Mouse (Mus musculus): ENCODE results near the gene Podxl2. TPM values are rescaled to one million over a fixed set of nuclear protein-coding genes. Genes with fewer than 3 reads are reported as not detected.
A peak's percentile ranks its signal among the peaks of the same experiment; 100 is the strongest.

The Podxl2 gene
- polyA plus RNA-seq, 1 experiment from 2014 or later, result 26.4 TPM

DNA sequence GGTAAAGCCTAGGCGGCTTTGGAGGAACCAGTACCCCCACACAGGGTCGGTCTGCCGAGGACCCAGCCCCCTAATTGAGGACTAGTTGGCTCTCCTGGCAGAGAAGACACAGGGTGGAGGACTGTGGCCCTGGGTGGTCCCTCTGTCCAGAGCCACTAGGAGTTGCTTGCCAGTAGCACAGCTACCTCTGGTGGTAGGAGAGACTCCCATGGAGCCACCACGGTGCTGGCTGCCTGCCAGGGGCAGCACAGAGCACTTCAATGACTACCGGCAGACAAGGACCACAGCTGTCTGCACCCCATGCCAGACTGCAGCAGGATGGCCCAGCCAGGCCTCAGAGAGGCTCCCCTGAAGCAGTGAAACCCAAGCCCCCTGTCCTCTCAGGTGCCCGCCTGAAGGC is 48.3 kb downstream of the Podxl2 start:
- H3K27me3 ChIP-seq (ENCODE audit: control insufficient read depth, insufficient read depth, low read length), result 0 out of 2 replicates have a peak, but pooled peaks cover 3% of the 10 kb centered on the region
- ATAC-seq (replicated peaks; ENCODE audit: insufficient number of reproducible peaks, low FRiP score, low TSS enrichment), result peak; percentile 65
- H3K9me3 ChIP-seq (replicated peaks; ENCODE audit: control insufficient read depth, low read length), result no peaks in the 10 kb centered on the region
- no peaks in the 10 kb centered on the region for H3K36me3 ChIP-seq (ENCODE audit: control insufficient read depth, insufficient read depth, low read length)
- H3K27ac ChIP-seq (ENCODE audit: low read depth, low read length), result no peak overlapping the region
- 22% methylated on average over 6 of the region's 6 CpGs for WGBS (ENCODE audit: insufficient replicate concordance)
- H3K4me2 ChIP-seq, result no peak overlapping the region
- H3K9ac ChIP-seq (ENCODE audit: low read depth, low read length), result no peak overlapping the region
- H3K4me1 ChIP-seq (ENCODE audit: control insufficient read depth, insufficient read depth, low read length), result peaks cover 7% of the 10 kb centered on the region
- H3K4me3 ChIP-seq (ENCODE audit: low read depth, low read length), result no peak overlapping the region

- WGBS (ENCODE audit: insufficient replicate concordance), result 41% methylated on average over 3 of the region's 3 CpGs
- H3K27ac ChIP-seq (ENCODE audit: low read depth, low read length), result no peak overlapping the region
- H3K9me3 ChIP-seq (replicated peaks; ENCODE audit: control insufficient read depth, low read length), result no peaks in the 10 kb centered on the region
- no peak overlapping the region for H3K9ac ChIP-seq (ENCODE audit: low read depth, low read length)
- peaks cover 7% of the 10 kb centered on the region for H3K4me1 ChIP-seq (ENCODE audit: control insufficient read depth, insufficient read depth, low read length)
- H3K4me3 ChIP-seq (ENCODE audit: low read depth, low read length), result no peak overlapping the region
- H3K4me2 ChIP-seq, result no peak overlapping the region
- ATAC-seq (replicated peaks; ENCODE audit: insufficient number of reproducible peaks, low FRiP score, low TSS enrichment), result no peak
- H3K36me3 ChIP-seq (ENCODE audit: control insufficient read depth, insufficient read depth, low read length), result no peaks in the 10 kb centered on the region
- H3K27me3 ChIP-seq (ENCODE audit: control insufficient read depth, insufficient read depth, low read length), result 0 out of 2 replicates have a peak, but pooled peaks cover 3% of the 10 kb centered on the region
Observed at GRCm38 (mm10) chr6:88826088-88826487, 48.8 kb downstream of the Podxl2 start.

DNA sequence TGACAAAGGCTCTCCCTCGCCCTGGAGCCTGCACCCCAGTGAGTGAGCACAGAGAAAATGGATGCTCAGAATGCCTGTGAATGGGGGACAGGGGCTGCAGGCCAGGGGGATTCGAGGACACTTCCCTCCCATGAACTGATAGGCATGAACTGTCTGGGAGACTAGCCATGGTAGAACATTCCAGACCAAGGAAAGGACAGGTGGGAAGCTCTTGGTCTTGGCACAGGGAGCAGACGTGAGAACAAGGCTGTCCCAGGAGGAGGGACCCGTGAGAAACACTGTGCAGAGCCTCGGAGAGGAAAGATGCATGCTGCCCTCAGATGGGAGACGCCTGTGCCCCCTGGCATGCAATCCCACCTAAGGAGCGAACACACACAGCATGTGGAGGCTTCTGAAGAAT is 50.7 kb downstream of the Podxl2 start:
- no peak overlapping the region for H3K4me2 ChIP-seq
- H3K27ac ChIP-seq (ENCODE audit: low read depth, low read length), result no peak overlapping the region
- no peaks in the 10 kb centered on the region for H3K9me3 ChIP-seq (replicated peaks; ENCODE audit: control insufficient read depth, low read length)
- no peak for ATAC-seq (replicated peaks; ENCODE audit: insufficient number of reproducible peaks, low FRiP score, low TSS enrichment)
- H3K36me3 ChIP-seq (ENCODE audit: control insufficient read depth, insufficient read depth, low read length), result no peaks in the 10 kb centered on the region
- no peak overlapping the region for H3K4me3 ChIP-seq (ENCODE audit: low read depth, low read length)
- H3K4me1 ChIP-seq (ENCODE audit: control insufficient read depth, insufficient read depth, low read length), result peaks cover 18% of the 10 kb centered on the region
- 59% methylated on average over 7 of the region's 7 CpGs for WGBS (ENCODE audit: insufficient replicate concordance)
- H3K27me3 ChIP-seq (ENCODE audit: control insufficient read depth, insufficient read depth, low read length), result no peaks in the 10 kb centered on the region
- H3K9ac ChIP-seq (ENCODE audit: low read depth, low read length), result no peak overlapping the region

DNA sequence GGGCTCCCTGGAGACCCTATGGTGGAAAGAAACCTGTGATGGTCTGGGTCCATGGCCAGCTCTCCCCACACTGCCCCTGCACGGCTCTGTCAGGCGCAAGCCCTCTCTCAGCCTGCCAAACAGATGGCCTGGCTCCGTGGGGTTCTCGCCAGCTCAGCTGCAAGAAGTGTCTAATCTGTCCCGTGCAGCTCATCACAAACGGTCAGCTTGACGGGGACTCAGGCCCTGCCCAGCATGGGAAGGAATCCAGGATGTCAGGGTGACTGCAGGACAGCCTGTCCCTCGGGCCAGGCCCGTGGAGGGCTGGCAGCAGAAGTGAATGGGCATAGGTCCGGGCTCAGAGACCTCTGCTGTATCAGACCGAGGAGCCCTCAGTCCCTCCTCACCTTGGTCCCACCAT is 52.9 kb downstream of the Podxl2 start:
- H3K4me2 ChIP-seq, result no peak overlapping the region
- H3K36me3 ChIP-seq (ENCODE audit: control insufficient read depth, insufficient read depth, low read length), result no peaks in the 10 kb centered on the region
- 62% methylated on average over 11 of the region's 11 CpGs for WGBS (ENCODE audit: insufficient replicate concordance)
- no peak overlapping the region for H3K4me3 ChIP-seq (ENCODE audit: low read depth, low read length)
- no peaks in the 10 kb centered on the region for H3K9me3 ChIP-seq (replicated peaks; ENCODE audit: control insufficient read depth, low read length)
- H3K27ac ChIP-seq (ENCODE audit: low read depth, low read length), result no peak overlapping the region
- no peaks in the 10 kb centered on the region for H3K27me3 ChIP-seq (ENCODE audit: control insufficient read depth, insufficient read depth, low read length)
- H3K9ac ChIP-seq (ENCODE audit: low read depth, low read length), result no peak overlapping the region
- no peak for ATAC-seq (replicated peaks; ENCODE audit: insufficient number of reproducible peaks, low FRiP score, low TSS enrichment)
- H3K4me1 ChIP-seq (ENCODE audit: control insufficient read depth, insufficient read depth, low read length), result peaks cover 15% of the 10 kb centered on the region

- no peak overlapping the region for H3K9ac ChIP-seq (ENCODE audit: low read depth, low read length)
- H3K27ac ChIP-seq (ENCODE audit: low read depth, low read length), result no peak overlapping the region
- H3K4me3 ChIP-seq (ENCODE audit: low read depth, low read length), result no peak overlapping the region
- ATAC-seq (replicated peaks; ENCODE audit: insufficient number of reproducible peaks, low FRiP score, low TSS enrichment), result no peak
- no peak overlapping the region for H3K4me2 ChIP-seq
- WGBS (ENCODE audit: insufficient replicate concordance), result 90% methylated on average over 6 of the region's 6 CpGs
- H3K27me3 ChIP-seq (ENCODE audit: control insufficient read depth, insufficient read depth, low read length), result no peaks in the 10 kb centered on the region
- H3K36me3 ChIP-seq (ENCODE audit: control insufficient read depth, insufficient read depth, low read length), result no peaks in the 10 kb centered on the region
- no peaks in the 10 kb centered on the region for H3K9me3 ChIP-seq (replicated peaks; ENCODE audit: control insufficient read depth, low read length)
- peaks cover 10% of the 10 kb centered on the region for H3K4me1 ChIP-seq (ENCODE audit: control insufficient read depth, insufficient read depth, low read length)
Observed at GRCm38 (mm10) chr6:88821294-88821693, 53.5 kb downstream of the Podxl2 start.

GRCm38 (mm10) chr6:88820853-88821252 is 54.0 kb downstream of the Podxl2 start:
- H3K4me1 ChIP-seq (ENCODE audit: control insufficient read depth, insufficient read depth, low read length), result peaks cover 10% of the 10 kb centered on the region
- no peak overlapping the region for H3K9ac ChIP-seq (ENCODE audit: low read depth, low read length)
- H3K36me3 ChIP-seq (ENCODE audit: control insufficient read depth, insufficient read depth, low read length), result no peaks in the 10 kb centered on the region
- 29% methylated on average over 3 of the region's 3 CpGs for WGBS (ENCODE audit: insufficient replicate concordance)
- no peak overlapping the region for H3K4me2 ChIP-seq
- ATAC-seq (replicated peaks; ENCODE audit: insufficient number of reproducible peaks, low FRiP score, low TSS enrichment), result no peak
- no peaks in the 10 kb centered on the region for H3K9me3 ChIP-seq (replicated peaks; ENCODE audit: control insufficient read depth, low read length)
- no peak overlapping the region for H3K4me3 ChIP-seq (ENCODE audit: low read depth, low read length)
- H3K27ac ChIP-seq (ENCODE audit: low read depth, low read length), result no peak overlapping the region
- no peaks in the 10 kb centered on the region for H3K27me3 ChIP-seq (ENCODE audit: control insufficient read depth, insufficient read depth, low read length)

GRCm38 (mm10) chr6:88816913-88817312 is 57.9 kb downstream of the Podxl2 start:
- H3K36me3 ChIP-seq (ENCODE audit: control insufficient read depth, insufficient read depth, low read length), result no peaks in the 10 kb centered on the region
- 83% methylated on average over 3 of the region's 3 CpGs for WGBS (ENCODE audit: insufficient replicate concordance)
- H3K27me3 ChIP-seq (ENCODE audit: control insufficient read depth, insufficient read depth, low read length), result no peaks in the 10 kb centered on the region
- H3K9me3 ChIP-seq (replicated peaks; ENCODE audit: control insufficient read depth, low read length), result no peaks in the 10 kb centered on the region
- H3K4me3 ChIP-seq (ENCODE audit: low read depth, low read length), result no peak overlapping the region
- H3K4me1 ChIP-seq (ENCODE audit: control insufficient read depth, insufficient read depth, low read length), result peaks cover 10% of the 10 kb centered on the region
- ATAC-seq (replicated peaks; ENCODE audit: insufficient number of reproducible peaks, low FRiP score, low TSS enrichment), result no peak
- no peak overlapping the region for H3K4me2 ChIP-seq
- H3K9ac ChIP-seq (ENCODE audit: low read depth, low read length), result no peak overlapping the region
- no peak overlapping the region for H3K27ac ChIP-seq (ENCODE audit: low read depth, low read length)

DNA sequence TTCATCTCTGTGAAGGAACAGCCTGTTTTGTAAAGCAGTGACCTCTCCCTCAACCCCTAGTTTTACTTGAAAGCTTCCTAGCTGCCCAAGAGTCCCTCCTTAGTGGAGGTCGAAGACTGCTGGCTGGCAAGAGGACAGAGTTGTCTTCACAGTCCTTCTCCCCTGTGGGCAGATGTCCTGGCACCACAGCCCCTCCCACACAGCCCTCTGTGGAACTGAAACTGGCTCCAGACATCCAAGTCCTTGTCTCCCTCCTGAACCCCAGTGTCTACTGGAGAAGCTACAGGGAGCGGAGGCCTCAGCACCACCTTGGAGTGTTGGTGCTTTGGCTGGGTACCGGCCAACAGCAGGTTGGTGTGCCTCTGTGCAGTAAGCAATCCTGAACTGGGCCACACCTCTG is 59.4 kb downstream of the Podxl2 start:
- H3K27me3 ChIP-seq (ENCODE audit: control insufficient read depth, insufficient read depth, low read length), result no peaks in the 10 kb centered on the region
- H3K36me3 ChIP-seq (ENCODE audit: control insufficient read depth, insufficient read depth, low read length), result no peaks in the 10 kb centered on the region
- H3K27ac ChIP-seq (ENCODE audit: low read depth, low read length), result no peak overlapping the region
- no peaks in the 10 kb centered on the region for H3K9me3 ChIP-seq (replicated peaks; ENCODE audit: control insufficient read depth, low read length)
- ATAC-seq (replicated peaks; ENCODE audit: insufficient number of reproducible peaks, low FRiP score, low TSS enrichment), result no peak
- 79% methylated on average over 3 of the region's 3 CpGs for WGBS (ENCODE audit: insufficient replicate concordance)
- H3K9ac ChIP-seq (ENCODE audit: low read depth, low read length), result no peak overlapping the region
- H3K4me1 ChIP-seq (ENCODE audit: control insufficient read depth, insufficient read depth, low read length), result 0 out of 2 replicates have a peak, but pooled peaks cover 5% of the 10 kb centered on the region
- no peak overlapping the region for H3K4me2 ChIP-seq
- H3K4me3 ChIP-seq (ENCODE audit: low read depth, low read length), result no peak overlapping the region

- H3K9me3 ChIP-seq (replicated peaks; ENCODE audit: control insufficient read depth, low read length), result no peaks in the 10 kb centered on the region
- H3K27ac ChIP-seq (ENCODE audit: low read depth, low read length), result no peak overlapping the region
- no peak overlapping the region for H3K4me2 ChIP-seq
- 84% methylated on average over 3 of the region's 3 CpGs for WGBS (ENCODE audit: insufficient replicate concordance)
- ATAC-seq (replicated peaks; ENCODE audit: insufficient number of reproducible peaks, low FRiP score, low TSS enrichment), result no peak
- no peak overlapping the region for H3K9ac ChIP-seq (ENCODE audit: low read depth, low read length)
- no peaks in the 10 kb centered on the region for H3K27me3 ChIP-seq (ENCODE audit: control insufficient read depth, insufficient read depth, low read length)
- 0 out of 2 replicates have a peak, but pooled peaks cover 5% of the 10 kb centered on the region for H3K4me1 ChIP-seq (ENCODE audit: control insufficient read depth, insufficient read depth, low read length)
- no peaks in the 10 kb centered on the region for H3K36me3 ChIP-seq (ENCODE audit: control insufficient read depth, insufficient read depth, low read length)
- no peak overlapping the region for H3K4me3 ChIP-seq (ENCODE audit: low read depth, low read length)
Observed at GRCm38 (mm10) chr6:88815036-88815435, 59.8 kb downstream of the Podxl2 start.

All from heart, embryonic 11.5 days (tissue).